Mouse (Mus musculus) small intestine, adult 2 months (tissue): ENCODE results near the gene Car4.

Experiments
- CTCF ChIP-seq: fragments of 200-500 bp; IDR thresholded peaks from 2 replicates; pipeline ENCODE4 v1.5.1; 2012; ENCODE audit warnings: low read depth, mild to moderate bottlenecking, control low read depth, inconsistent platforms, low read length, moderate library complexity, mixed read lengths; ENCODE audit not compliant: insufficient replicate concordance, insufficient read length; ENCODE audit errors: extremely low read depth
- POLR2A ChIP-seq: fragments of 200-500 bp; IDR thresholded peaks from 2 replicates; pipeline ENCODE4 v1.6.1; 2012; ENCODE audit warnings: low read depth, mild to moderate bottlenecking, control low read depth, inconsistent platforms, low read length, moderate library complexity

DNA sequence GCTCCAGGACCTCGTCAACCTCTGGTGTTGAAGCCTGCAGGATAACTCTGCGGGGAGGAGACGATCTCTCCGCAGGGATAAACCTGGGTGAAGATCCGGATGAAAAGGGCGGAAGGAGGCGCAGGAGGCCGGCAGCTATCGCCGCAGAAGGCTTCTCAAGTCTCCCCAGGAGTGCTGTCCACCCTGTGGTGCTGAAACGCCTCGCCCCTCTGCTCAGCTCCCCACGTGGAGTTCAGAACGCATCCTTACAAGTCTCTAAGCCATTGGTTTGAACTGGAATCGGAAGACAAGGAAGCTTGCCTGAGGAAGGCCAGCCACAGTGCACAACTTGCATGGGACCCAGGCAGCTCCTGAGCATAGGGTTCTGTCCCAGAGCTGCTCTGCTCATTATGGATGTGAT lies 13.6 kb upstream of the Car4 start:
- TF ChIP-seq CTCF: peak; percentile 16; the same call in 1 of the 2 replicates
- no peak for TF ChIP-seq POLR2A
